Mouse (Mus musculus) liver, adult 2 months (tissue): ENCODE measurements around the gene Ccnl2. TPM values are rescaled to one million over a fixed set of nuclear protein-coding genes. Genes with fewer than 3 reads are reported as not detected.
A peak's percentile ranks its signal among the peaks of the same experiment; 100 is the strongest.

ENCODE experiments used
- DNase-seq: peaks from one replicate; pipeline ENCODE4 v3.0.0-alpha.2; 2011; ENCODE audit warnings: low read depth, low spot score; ENCODE audit errors: extremely low read depth
- H3K27ac ChIP-seq: fragments of 200-500 bp; replicated peaks from 2 replicates; pipeline ENCODE4 v1.5.1; 2012; ENCODE audit warnings: low read depth, mild to moderate bottlenecking, control low read depth, inconsistent platforms, low read length; ENCODE audit not compliant: insufficient read depth
- H3K27me3 ChIP-seq: fragments of 200-500 bp; 2 replicates; pipeline ENCODE4 v1.6.1; 2012; ENCODE audit warnings: mild to moderate bottlenecking, moderate library complexity, low read length, inconsistent platforms; ENCODE audit not compliant: control insufficient read depth, insufficient read depth
- H3K36me3 ChIP-seq: fragments of 200-500 bp; 2 replicates; pipeline ENCODE4 v1.6.1; 2012; ENCODE audit warnings: low read length, inconsistent platforms; ENCODE audit not compliant: control insufficient read depth, insufficient read depth
- H3K4me1 ChIP-seq: fragments of 200-500 bp; 2 replicates; pipeline ENCODE4 v1.6.1; 2011; ENCODE audit warnings: low read length; ENCODE audit not compliant: control insufficient read depth, insufficient read depth
- H3K4me3 ChIP-seq: fragments of 200-500 bp; 2 replicates; pipeline ENCODE4 v1.5.1; 2011; ENCODE audit warnings: low read depth, mild to moderate bottlenecking, control low read depth, low read length, moderate library complexity; ENCODE audit not compliant: insufficient read depth
- H3K79me2 ChIP-seq: fragments of 200-500 bp; 2 replicates; pipeline ENCODE4 v1.6.1; 2012; ENCODE audit warnings: inconsistent platforms, mild to moderate bottlenecking, low read length, moderate library complexity; ENCODE audit not compliant: control insufficient read depth, insufficient read depth
- H3K9ac ChIP-seq: fragments of 200-500 bp; 2 replicates; pipeline ENCODE4 v1.6.1; 2012; ENCODE audit warnings: low read depth, mild to moderate bottlenecking, control low read depth, inconsistent platforms, low read length
- CTCF ChIP-seq: fragments of 200-500 bp; IDR thresholded peaks from 2 replicates; pipeline ENCODE4 v1.5.1; 2011; ENCODE audit warnings: low read depth, low read length, control low read depth
- POLR2A ChIP-seq: fragments of 200-500 bp; IDR thresholded peaks from 2 replicates; pipeline ENCODE4 v1.6.1; 2011; ENCODE audit warnings: low read length, control low read depth; ENCODE audit not compliant: insufficient read depth; ENCODE audit errors: extremely low read depth
- WGBS: fragments of 180-500 bp; shearing (Covaris S2); methylation state at CpG from one replicate; pipeline ENCODE4 v1.1.7; 2018; 5-methylcytosine and 5-hydroxymethylcytosine counted together
- polyA plus RNA-seq: library from polyadenylated mRNA; depleted of rRNA; stranded (reverse); fragments of >200 nt; gene quantifications from 2 replicates; pipeline ENCODE4 v1.2.3, GENCODE M21; 2012
- total RNA-seq: library from RNA; depleted of rRNA; stranded (reverse); fragments of >200 nt; gene quantifications from 2 replicates; pipeline ENCODE4 v1.2.3, GENCODE M21; 2014

Gene Ccnl2
- total and polyA plus RNA-seq, 2 experiments, result 56.1 to 61.8 TPM

DNA sequence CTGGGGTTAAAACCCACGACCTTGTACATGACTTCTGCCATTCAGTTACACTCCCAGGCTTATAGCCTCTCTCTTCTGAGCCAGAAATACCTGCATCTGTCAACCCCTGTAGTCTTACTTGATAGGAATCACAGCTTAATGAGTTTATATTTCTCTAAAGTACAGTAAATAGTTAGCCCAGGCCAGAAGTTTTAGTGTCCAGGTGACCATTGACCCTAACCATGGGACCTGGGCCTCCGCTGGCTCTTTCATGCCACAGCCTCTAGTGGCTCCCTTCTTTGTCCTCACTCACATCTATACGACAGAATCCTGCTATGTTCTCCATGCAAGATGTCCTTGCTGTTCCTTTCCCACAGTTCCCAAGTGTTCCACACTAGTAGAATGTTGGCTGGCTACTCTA is 4.4 kb upstream of the Ccnl2 start:
- Histone ChIP-seq H3K79me2 (peaks cover 22% of the 10 kb centered on the region), H3K4me1 (peaks cover 15% of the 10 kb centered on the region), H3K4me3 (no peak overlapping the region), H3K9ac (no peak overlapping the region), H3K27me3 (no peaks in the 10 kb centered on the region), H3K27ac (no peak overlapping the region), H3K36me3 (peaks cover 38% of the 10 kb centered on the region)
- TF ChIP-seq POLR2A, result no peak
- TF ChIP-seq CTCF, result no peak
- WGBS, result 45% methylated on average over 3 of the region's 3 CpGs
- peak; percentile 62 for DNase-seq

GRCm38 (mm10) chr4:155812665-155813181 is 434 bp downstream of the Ccnl2 start:
- peaks cover 59% of the 10 kb centered on the region for H3K36me3 ChIP-seq
- H3K27ac ChIP-seq, result peak overlapping the region; percentile 84
- H3K4me1 ChIP-seq, result peaks cover 14% of the 10 kb centered on the region; the same call in 1 of the 2 replicates
- H3K4me3 ChIP-seq, result peak overlapping the region; percentile 84
- DNase-seq, result no peak
- no peak for TF ChIP-seq POLR2A
- no peak for TF ChIP-seq CTCF
- peak overlapping the region; percentile 96 for H3K9ac ChIP-seq
- H3K27me3 ChIP-seq, result no peaks in the 10 kb centered on the region
- WGBS, result under 1% methylated on average over 49 of the region's 49 CpGs
- peaks cover 18% of the 10 kb centered on the region; the same call in 1 of the 2 replicates for H3K79me2 ChIP-seq

GRCm38 (mm10) chr4:155817533-155817932 is 5.2 kb downstream of the Ccnl2 start:
- no peak for TF ChIP-seq POLR2A
- TF ChIP-seq CTCF, result no peak
- Histone ChIP-seq H3K27ac (no peak overlapping the region), H3K36me3 (peaks cover 76% of the 10 kb centered on the region), H3K9ac (no peak overlapping the region), H3K27me3 (no peaks in the 10 kb centered on the region), H3K4me3 (no peak overlapping the region), H3K4me1 (peaks cover 9% of the 10 kb centered on the region; the same call in 1 of the 2 replicates), H3K79me2 (peaks cover 16% of the 10 kb centered on the region; the same call in 1 of the 2 replicates)
- 55% methylated on average over 4 of the region's 4 CpGs for WGBS
- DNase-seq, result no peak

- 74% methylated on average over 7 of the region's 7 CpGs for WGBS
- Histone ChIP-seq H3K9ac (no peak overlapping the region), H3K79me2 (no peaks in the 10 kb centered on the region; the same call in 1 of the 2 replicates), H3K27ac (no peak overlapping the region), H3K4me3 (no peak overlapping the region), H3K36me3 (peaks cover 87% of the 10 kb centered on the region), H3K4me1 (no peaks in the 10 kb centered on the region), H3K27me3 (no peaks in the 10 kb centered on the region)
- TF ChIP-seq CTCF (peak; percentile 13; the same call in 1 of the 2 replicates), POLR2A (no peak)
- DNase-seq, result no peak
These were observed 8.7 kb downstream of the Ccnl2 start for GRCm38 (mm10) chr4:155821025-155821424.

DNA sequence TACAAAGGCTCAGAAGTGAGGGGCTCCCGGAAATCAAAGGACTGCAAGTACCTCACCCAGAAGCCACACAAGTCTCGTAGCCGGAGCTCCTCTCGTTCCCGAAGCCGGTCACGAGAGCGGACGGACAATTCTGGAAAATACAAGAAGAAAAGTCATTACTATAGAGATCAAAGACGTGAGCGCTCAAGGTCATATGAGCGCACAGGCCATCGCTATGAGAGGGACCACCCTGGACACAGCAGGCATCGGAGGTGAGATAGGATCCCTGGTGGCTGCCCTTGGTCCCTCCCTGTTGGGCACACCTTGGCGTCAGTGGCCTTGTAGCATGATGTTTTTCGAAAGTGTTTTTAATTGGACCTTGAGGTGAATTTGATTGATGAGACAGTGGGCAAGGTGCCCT is 11.2 kb downstream of the Ccnl2 start:
- DNase-seq, result no peak
- no peaks in the 10 kb centered on the region for H3K4me1 ChIP-seq
- H3K79me2 ChIP-seq, result no peaks in the 10 kb centered on the region
- no peaks in the 10 kb centered on the region for H3K27me3 ChIP-seq
- TF ChIP-seq POLR2A, result no peak
- no peak for TF ChIP-seq CTCF
- no peak overlapping the region for H3K27ac ChIP-seq
- peaks cover 73% of the 10 kb centered on the region for H3K36me3 ChIP-seq
- WGBS, result 93% methylated on average over 16 of the region's 16 CpGs
- no peak overlapping the region for H3K9ac ChIP-seq
- no peak overlapping the region for H3K4me3 ChIP-seq

- no peaks in the 10 kb centered on the region for H3K27me3 ChIP-seq
- WGBS, result 86% methylated on average over 4 of the region's 4 CpGs
- peaks cover 16% of the 10 kb centered on the region for H3K36me3 ChIP-seq
These were observed 17.6 kb downstream of the Ccnl2 start for GRCm38 (mm10) chr4:155829866-155830265.

More at GRCm38 (mm10) chr4:155829866-155830265, 17.6 kb downstream of the Ccnl2 start:
- Histone ChIP-seq H3K27ac (no peak overlapping the region), H3K9ac (no peak overlapping the region), H3K4me3 (no peak overlapping the region), H3K79me2 (peaks cover 8% of the 10 kb centered on the region; the same call in 1 of the 2 replicates), H3K4me1 (peaks cover 18% of the 10 kb centered on the region)
- DNase-seq, result no peak
- TF ChIP-seq POLR2A (no peak), CTCF (no peak)
